Mouse (Mus musculus): Measurements from ENCODE around the gene Mif4gd. TPM values are rescaled to one million over a fixed set of nuclear protein-coding genes. Genes with fewer than 3 reads are reported as not detected.
"Not testable (repeated sequence)": the region's sequence is repeated elsewhere in the genome, so short reads cannot be mapped to it uniquely, and the experiment has no call there.

Gene Mif4gd
- 100 to 1,000 TPM; 208 to 251 TPM for polyA plus RNA-seq (2017; shearing (Covaris generic))

- peak; percentile 88 for ATAC-seq
Measured at GRCm38 (mm10) chr11:115612410-115613137, at the start of gene Mif4gd. Gene Mif4gd, minus strand, starts transcription at chr11:115612969.

DNA sequence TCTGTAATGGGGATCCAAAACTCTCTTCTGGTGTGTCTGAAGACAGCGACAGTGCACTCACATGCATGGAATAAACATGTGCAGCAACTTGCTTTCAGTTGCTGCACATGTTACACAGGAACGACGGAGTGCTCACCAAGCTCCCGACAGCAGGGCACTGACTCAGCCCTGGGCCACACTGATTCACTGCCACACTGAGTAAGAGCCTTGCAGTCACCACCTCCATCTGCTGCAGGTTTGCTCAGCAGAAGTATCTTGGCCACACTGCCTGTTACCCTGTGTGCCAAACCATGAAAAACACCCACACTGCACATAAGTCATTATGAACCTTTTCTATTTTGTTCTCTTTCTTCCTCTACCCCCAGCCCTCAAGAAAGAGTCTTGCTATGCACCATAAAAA is 47.6 kb upstream of the Mif4gd start:
- ATAC-seq, result no peak

GRCm38 (mm10) chr11:115658521-115658920 is 45.8 kb upstream of the Mif4gd start:
- no peak for ATAC-seq

- ATAC-seq, result no peak
Measured at GRCm38 (mm10) chr11:115654128-115654527, 41.4 kb upstream of the Mif4gd start.

DNA sequence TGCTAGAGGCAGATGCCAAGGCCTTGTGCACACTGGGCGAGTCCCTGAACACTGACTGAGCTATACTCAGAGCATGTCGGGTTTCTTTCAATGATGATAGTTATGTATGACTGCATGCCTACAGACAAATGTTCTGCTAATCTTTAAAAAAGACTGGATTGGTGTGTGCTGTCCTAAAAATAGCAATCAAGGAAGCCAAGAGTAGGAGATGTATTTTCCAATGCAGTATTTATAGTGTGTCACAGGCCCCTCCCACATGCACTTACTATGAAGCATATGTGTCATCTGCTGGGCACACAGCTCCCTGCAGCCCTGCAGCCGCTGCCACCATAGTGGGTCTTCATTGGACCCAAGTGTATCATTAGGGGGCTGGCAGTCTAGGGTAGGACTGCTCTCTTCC is 40.4 kb upstream of the Mif4gd start:
- ATAC-seq, result no peak

GRCm38 (mm10) chr11:115651680-115652079 is 38.9 kb upstream of the Mif4gd start:
- ATAC-seq, result no peak

- ATAC-seq, result no peak
Measured at GRCm38 (mm10) chr11:115649706-115650105, 36.9 kb upstream of the Mif4gd start.

- ATAC-seq, result peak; percentile 42
Measured at GRCm38 (mm10) chr11:115647459-115647858, 34.7 kb upstream of the Mif4gd start.

DNA sequence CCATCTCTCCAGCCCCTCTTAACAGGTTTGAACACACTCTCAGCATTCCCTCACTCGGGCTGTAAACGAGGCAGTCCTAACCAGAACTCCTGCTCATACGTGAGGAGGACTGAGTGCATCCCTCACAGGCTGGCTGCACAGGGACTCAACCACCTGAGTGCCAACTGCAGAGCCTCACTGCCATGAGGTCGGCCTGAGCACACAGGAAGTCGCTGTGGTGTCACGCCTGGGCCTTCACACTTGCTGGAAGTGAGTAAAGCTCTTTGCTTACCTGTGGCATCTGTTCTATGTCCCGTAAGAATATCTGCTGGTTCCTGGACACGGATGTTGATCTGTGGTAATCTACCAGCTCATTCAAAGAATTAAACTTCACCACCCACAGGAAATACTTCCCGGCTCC is 33.7 kb upstream of the Mif4gd start:
- peak; percentile 52 for ATAC-seq

DNA sequence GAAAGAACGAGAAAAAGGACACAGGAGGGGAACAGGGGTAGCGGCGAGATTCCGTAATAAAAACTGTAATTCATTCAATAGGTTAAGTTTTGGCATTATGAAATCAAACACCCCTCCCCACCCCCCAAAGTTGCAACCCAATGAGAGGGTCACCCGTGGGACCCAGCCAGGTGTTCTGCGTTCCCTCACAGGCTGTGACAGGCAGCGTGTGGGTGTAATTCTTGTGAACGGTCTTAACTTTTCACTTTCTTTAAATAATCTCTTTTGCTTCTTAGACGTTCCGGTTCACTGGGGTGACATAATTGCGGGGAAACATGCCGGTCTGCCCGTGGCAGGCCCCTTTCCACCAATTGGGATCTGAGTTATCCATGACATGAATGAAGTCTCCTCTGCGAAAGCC is 32.7 kb upstream of the Mif4gd start:
- ATAC-seq, result not testable (repeated sequence)

GRCm38 (mm10) chr11:115644308-115644707 is 31.5 kb upstream of the Mif4gd start:
- ATAC-seq, result no peak

DNA sequence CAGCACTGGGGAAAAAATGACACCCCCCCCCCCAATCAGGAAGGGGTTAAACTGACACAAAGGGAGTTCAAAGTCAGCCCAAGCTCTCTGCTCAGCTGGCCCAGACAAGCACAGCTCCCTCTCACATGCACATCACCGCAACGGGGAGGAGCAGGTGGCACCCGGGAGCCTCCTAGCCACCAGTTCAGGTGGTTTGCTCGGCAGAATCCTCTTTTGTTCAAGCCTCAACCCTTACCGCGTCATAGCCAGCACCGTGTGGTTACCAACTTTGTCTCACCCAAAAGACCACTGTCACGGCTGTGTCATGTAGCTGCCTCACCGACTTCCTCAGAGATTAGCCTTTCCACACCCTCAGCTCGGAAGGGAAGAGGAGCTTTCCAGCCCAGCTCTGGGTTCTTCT is 30.5 kb upstream of the Mif4gd start:
- peak; percentile 6 for ATAC-seq

DNA sequence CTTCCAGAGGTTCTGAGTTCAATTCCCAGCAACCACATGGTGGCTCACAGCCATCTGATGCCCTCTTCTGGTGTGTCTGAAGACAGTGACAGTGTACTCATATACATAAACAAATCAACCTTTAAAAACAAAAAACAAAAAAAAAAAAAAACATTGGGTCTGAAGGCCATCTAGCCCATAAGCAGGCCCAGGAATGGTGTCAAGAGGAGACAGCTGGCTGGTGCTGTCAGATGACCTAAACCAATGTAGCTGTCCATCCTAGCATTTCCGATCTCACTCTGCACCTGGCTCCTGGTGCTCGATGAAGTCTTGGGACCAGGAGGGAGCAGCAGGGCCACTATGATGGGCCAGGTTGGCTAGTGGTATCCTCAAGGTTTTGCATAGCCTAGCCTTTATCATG is 29.9 kb upstream of the Mif4gd start:
- ATAC-seq, result no peak

DNA sequence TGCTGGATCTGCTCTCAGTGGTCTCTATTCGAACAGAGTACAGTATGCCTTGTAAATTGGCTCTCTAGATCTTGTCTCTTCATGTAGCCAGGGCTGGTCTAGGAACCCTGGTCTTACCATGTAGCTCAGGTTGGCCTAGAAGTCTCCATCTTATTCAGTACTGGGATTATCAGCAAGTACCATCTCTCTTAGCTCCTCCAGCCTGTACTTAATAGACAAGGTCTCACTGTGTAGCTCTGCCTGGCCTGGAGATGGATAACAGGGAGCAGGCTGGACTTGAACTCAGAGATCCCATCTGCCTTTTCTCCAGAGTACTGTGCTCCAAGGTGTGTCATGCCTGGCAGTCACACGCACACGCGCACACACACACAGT is 28.9 kb upstream of the Mif4gd start:
- no peak for ATAC-seq

DNA sequence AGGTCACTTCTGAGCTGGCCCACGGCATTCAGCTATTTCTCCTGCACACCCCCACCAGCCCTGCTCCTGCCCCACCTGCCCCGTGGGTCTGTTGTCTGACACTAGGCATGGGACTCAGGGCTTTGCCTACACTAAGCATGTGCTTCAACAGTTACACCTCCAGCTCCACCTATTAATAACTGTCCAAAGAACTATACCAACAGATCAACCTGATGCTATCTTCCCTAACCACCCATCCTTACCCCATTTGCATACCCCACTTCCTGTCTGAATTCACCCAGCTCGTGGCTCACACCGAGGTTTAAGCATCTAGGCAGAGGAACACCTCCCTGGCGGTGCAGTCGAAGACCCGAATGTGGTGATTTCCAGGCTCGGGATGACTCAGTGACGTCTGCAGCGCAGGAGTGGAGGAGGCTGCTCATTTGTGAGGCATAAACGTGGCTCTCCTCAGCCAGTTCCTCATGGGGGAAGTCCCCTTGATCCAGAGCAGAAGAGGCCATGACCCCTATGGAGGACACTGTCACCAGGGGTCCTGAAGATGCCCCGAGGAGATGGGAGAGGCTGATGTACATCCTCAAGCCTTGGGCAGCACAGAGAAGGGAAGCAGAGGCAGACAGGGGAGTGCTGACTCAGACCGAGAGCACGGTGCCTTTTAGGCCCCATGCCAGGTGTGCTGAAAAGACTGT is 28.4 kb upstream of the Mif4gd start:
- ATAC-seq, result peak; percentile 89

DNA sequence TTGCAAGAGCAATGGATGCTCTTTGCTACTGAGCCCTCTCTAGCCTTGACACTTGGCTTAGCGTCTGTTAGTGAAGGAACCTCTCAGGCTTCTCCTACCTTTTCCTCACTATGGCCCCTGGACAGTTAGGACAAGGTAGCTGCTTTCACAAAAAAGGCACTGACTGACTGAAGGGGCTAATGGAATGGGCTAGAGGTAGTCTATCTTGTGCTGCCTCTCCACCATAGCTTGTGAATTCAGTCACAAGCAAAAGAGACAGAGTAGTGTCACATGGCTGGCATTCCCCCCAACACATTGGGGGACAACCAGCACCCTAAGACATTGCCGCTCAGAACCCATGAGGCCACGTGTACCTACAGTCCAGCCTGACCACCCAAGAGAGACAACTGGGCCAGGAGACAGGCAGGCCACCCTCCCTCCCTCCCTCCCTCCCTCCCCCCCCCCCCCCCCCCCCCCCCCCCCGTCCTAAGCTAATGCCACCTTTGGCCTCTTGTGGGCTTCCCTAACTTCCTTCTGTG is 27.6 kb upstream of the Mif4gd start:
- ATAC-seq, result no peak

- no peak for ATAC-seq
Measured at GRCm38 (mm10) chr11:115639540-115639939, 26.8 kb upstream of the Mif4gd start.

DNA sequence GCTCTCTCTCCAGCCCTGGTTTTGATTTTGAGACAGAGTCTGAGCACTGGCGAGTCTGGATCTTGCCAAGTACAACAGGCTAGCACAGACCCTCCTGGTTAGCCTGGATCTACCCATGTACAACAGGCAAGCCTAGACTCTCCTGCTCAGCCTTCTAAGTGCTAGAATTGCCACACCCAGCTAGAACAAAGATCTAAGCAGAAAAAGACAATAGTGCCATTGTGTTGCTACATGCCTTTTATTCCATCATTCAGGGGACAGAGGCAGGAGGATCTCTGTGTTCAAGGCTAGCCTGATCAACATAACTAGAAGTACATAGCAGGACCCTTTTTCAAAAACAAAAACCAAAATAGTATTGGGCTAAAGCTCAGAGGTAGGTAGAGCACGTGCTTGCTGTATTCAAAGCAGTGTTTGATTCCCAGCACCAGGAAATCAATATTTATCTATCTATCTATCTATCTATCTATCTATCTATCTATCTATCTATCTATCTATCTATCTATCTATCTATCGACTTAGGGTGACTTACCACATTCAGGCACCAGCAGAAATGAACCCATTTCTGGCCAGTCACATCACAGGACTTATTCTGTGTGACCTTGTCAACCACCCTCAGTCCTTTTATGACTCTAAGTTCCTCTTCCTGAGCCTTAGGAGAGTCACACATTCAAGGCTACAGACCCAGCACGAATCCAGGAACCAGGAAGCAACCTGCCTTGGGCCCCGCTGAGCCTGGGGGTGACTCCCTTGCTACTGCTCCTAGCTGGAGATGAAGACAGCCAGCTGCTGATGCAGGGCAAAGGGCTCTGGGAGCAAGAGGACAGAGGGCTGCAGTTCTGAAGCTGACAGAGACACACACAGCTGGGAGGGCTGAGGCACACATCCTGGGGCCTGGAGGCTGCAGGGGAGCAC is 26.0 kb upstream of the Mif4gd start:
- ATAC-seq, result no peak

- ATAC-seq, result no peak
Measured at GRCm38 (mm10) chr11:115636960-115637359, 24.2 kb upstream of the Mif4gd start.

- ATAC-seq, result no peak
Measured at GRCm38 (mm10) chr11:115635484-115635883, 22.7 kb upstream of the Mif4gd start.

DNA sequence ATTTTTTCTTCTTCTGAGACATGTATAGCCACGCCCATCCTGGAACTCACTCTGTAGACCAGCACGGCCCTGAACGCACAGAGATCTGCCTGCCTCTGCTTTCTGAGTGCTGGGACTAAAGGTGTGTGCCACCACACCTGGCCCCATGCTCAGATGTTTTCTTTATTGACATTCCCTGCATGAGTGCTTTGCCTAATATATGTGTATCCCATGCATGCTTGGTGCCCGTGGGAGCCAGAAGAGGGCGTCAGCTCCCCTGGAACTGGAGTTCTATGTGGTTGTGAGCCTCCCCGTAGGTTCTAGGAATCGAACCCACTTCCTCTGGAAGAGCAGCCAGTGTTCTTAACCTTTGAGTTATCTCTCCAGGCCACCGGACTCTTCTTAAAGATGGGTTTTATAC is 22.3 kb upstream of the Mif4gd start:
- no peak for ATAC-seq

DNA sequence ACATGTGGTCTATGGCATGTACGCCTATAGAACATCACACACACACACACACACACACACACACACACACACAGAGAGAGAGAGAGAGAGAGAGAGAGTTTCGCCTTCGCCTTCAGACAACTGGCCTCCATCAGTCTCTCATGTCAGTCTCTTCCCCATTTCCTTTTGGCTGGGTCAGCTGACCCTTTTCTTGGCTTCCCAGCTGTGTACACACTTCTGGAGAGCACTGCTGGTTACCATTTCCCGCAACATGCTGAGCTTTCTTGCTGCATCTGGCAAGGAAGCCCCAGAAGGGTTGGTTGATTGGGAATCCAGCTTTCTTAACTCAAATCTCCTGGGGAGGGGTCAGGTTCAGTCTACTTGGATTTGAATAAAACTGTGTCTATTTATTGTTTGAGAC is 21.3 kb upstream of the Mif4gd start:
- ATAC-seq, result no peak

DNA sequence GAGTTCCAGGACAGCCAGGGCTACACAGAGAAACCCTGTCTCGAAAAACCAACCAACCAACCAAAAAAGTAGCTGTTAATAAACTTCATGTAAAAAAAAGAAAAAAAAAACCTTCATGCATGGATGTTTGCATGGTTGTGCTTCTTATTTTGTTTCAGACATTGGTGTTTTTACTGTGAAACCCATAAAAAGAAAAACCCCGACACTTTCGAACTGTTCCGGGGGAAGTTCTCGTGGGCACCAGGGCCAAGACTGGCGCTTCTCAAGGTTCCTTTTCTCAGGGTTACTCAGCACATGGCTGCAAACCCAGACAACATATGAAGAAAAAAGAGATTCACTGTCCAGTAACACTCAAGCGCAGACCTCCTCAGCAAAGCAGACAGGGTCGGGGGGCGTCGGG is 20.1 kb upstream of the Mif4gd start:
- ATAC-seq, result no peak
